Mouse (Mus musculus) intestine, embryonic 14.5 days (tissue): ENCODE data around the gene B4galnt2. TPM values are rescaled to one million over a fixed set of nuclear protein-coding genes. Genes with fewer than 3 reads are reported as not detected.
"Not testable (repeated sequence)": the region's sequence is repeated elsewhere in the genome, so short reads cannot be mapped to it uniquely, and the experiment has no call there.

ENCODE experiments used
- ATAC-seq: fragments of 200-750 bp; cut with Nextera tagmentation; replicated peaks from 2 replicates; pipeline ENCODE4 v1.8.0; 2017; ENCODE audit warnings: low read depth, moderate number of reproducible peaks, moderate TSS enrichment, moderate library complexity; ENCODE audit not compliant: low FRiP score, low TSS enrichment
- DNase-seq: peaks from one replicate; pipeline ENCODE4 v3.0.0-alpha.2; 2018; ENCODE audit warnings: low spot score
- H3K27ac ChIP-seq: fragments of 300-500 bp; sonication (generic); 2 replicates; pipeline ENCODE4 v1.5.1; 2014; ENCODE audit warnings: low read depth, mild to moderate bottlenecking, control low read depth
- H3K27me3 ChIP-seq: fragments of 300-500 bp; sonication (generic); replicated peaks from 2 replicates; pipeline ENCODE4 v1.6.1; 2014; ENCODE audit warnings: low read length, control low read depth; ENCODE audit not compliant: control insufficient read depth, insufficient read depth
- H3K36me3 ChIP-seq: fragments of 300-500 bp; sonication (generic); 2 replicates; pipeline ENCODE4 v1.6.1; 2014; ENCODE audit warnings: low read length, control low read depth; ENCODE audit not compliant: control insufficient read depth, insufficient read depth
- H3K4me1 ChIP-seq: fragments of 300-500 bp; sonication (generic); replicated peaks from 2 replicates; pipeline ENCODE4 v1.6.1; 2014; ENCODE audit warnings: low read length, control low read depth, mixed read lengths; ENCODE audit not compliant: control insufficient read depth, insufficient read depth
- H3K4me2 ChIP-seq: fragments of 300-500 bp; sonication (generic); 2 replicates; pipeline ENCODE4 v1.6.1; 2014; ENCODE audit warnings: low read length
- H3K4me3 ChIP-seq: fragments of 300-500 bp; sonication (generic); 2 replicates; pipeline ENCODE4 v1.5.1; 2014; ENCODE audit warnings: low read depth, low read length, control low read depth, mixed read lengths
- H3K9ac ChIP-seq: fragments of 300-500 bp; sonication (generic); 2 replicates; pipeline ENCODE4 v1.6.1; 2014; ENCODE audit warnings: mild to moderate bottlenecking, low read length
- H3K9me3 ChIP-seq: fragments of 300-500 bp; sonication (generic); 2 replicates; pipeline ENCODE4 v1.6.1; 2016; ENCODE audit warnings: low read length, control low read depth; ENCODE audit not compliant: control insufficient read depth
- WGBS: fragments of 180-500 bp; shearing (Covaris S2); extraction: QIAGEN DNeasy Blood & Tissue Kit; methylation state at CpG from one replicate; pipeline ENCODE4 v1.1.7; 2014; 5-methylcytosine and 5-hydroxymethylcytosine counted together
- polyA plus RNA-seq: library from polyadenylated mRNA; unstranded; fragments of >200 nt; fragmentation: Nextera tagmentation; extraction: Ambion mirVana; gene quantifications from 2 replicates; pipeline ENCODE4 v1.2.1, GENCODE M21; 2014

B4galnt2 gene
- polyA plus RNA-seq, 1 experiment from 2014 or later, result 26.6 TPM

DNA sequence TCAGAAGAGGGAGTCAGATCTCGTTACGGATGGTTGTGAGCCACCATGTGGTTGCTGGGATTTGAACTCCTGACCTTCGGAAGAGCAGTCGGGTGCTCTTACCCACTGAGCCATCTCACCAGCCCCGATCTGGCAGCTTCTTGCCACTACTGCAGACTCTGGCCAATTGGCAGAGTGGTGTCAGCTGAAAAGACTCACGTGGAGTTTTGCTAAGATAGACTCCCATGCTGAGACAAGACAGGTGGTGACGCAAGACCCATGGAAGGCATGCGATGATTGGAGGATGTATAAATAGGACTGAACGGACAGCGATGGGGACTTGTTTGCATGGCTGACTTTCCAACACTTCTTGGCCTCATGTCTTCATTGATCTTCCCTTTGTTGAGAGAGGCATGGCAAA is 17.5 kb upstream of the B4galnt2 start:
- H3K27ac ChIP-seq, H3K4me3 ChIP-seq, DNase-seq, ATAC-seq, H3K4me2 ChIP-seq, H3K27me3 ChIP-seq, H3K9ac ChIP-seq, H3K9me3 ChIP-seq, H3K4me1 ChIP-seq, H3K36me3 ChIP-seq: not testable (repeated sequence)
- 94% methylated on average over 8 of the region's 10 CpGs for WGBS

DNA sequence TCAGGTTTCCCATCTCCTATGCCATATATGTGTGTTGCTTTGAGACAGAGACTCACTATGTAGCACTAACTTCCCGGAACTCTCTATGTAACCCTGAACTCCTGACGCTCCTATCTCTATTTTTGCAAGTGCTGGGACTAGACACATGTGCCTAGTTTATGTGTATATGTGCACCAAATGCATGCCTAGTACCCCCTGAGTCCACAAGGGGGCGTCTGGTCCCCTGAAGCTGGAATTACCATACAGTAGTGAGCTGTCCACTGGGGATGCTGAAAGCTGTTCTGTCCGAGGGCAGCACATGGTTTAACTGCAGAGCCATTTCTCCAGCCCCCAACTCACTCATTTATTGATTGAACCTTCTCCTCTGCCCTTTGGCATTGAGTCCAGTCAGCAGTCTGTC is 11.7 kb upstream of the B4galnt2 start:
- no peak for DNase-seq
- H3K9me3 ChIP-seq, result peaks cover 4% of the 10 kb centered on the region; the same call in 1 of the 2 replicates
- no peaks in the 10 kb centered on the region for H3K4me1 ChIP-seq
- no peak overlapping the region for H3K4me3 ChIP-seq
- no peaks in the 10 kb centered on the region; the same call in 1 of the 2 replicates for H3K27me3 ChIP-seq
- no peak overlapping the region for H3K4me2 ChIP-seq
- peak overlapping the region; percentile 18; the same call in 1 of the 2 replicates for H3K27ac ChIP-seq
- no peaks in the 10 kb centered on the region for H3K36me3 ChIP-seq
- H3K9ac ChIP-seq, result no peak overlapping the region
- WGBS, result 70% methylated on average over 4 of the region's 4 CpGs
- no peak for ATAC-seq

DNA sequence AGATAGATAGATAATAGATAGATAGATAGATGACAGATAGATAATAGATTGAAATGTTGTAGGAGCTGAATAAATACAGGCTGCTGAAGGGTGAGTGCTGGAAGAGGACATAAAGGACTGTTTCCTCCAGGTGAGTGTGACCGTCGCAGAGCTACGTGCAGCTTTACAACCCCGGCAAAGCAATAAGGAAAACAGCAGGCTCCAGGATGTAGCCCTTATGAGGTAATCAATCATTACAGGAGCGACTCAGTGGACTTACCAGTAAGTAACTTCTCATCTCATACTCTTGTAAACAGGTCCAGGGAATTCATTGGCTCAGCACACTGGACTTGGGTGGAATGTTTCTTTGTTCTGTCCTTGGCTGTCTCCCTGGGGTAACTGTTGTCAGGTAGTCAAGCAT is 11.3 kb upstream of the B4galnt2 start:
- H3K4me3 ChIP-seq, result no peak overlapping the region
- H3K9ac ChIP-seq, result no peak overlapping the region

DNA sequence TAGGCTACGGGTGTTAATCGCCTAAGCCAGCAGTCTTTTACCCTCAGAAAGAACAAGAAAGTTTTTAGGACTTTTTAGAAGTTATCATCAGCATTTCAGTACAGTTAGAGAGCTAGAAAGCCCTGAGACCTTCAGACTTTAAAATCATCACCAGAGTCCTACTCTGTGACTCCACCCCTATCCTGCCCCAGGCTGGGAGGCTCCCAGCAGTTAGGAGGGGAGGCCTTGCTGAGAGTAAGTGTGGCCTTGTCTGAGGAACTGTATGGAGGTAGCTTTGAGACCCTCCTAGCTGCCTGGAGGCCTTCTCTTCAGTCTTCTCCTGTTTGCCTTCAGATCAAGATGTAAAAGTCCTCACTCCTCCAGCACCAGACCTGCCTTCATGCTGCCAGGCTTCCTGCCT is 9.5 kb upstream of the B4galnt2 start:
- Histone ChIP-seq H3K36me3 (no peaks in the 10 kb centered on the region), H3K27ac (peak overlapping the region; percentile 78)
- no peak for ATAC-seq

More for the DNA sequence above, 11.3 kb upstream of the B4galnt2 start:
- Histone ChIP-seq H3K4me1 (no peaks in the 10 kb centered on the region), H3K4me2 (no peak overlapping the region), H3K27ac (peak overlapping the region; percentile 18; the same call in 1 of the 2 replicates), H3K36me3 (no peaks in the 10 kb centered on the region), H3K9me3 (peaks cover 4% of the 10 kb centered on the region; the same call in 1 of the 2 replicates), H3K27me3 (no peaks in the 10 kb centered on the region; the same call in 1 of the 2 replicates)
- DNase-seq (no peak), ATAC-seq (no peak; the same call in 1 of the 2 replicates)
- WGBS, result 71% methylated on average over 5 of the region's 5 CpGs

DNA sequence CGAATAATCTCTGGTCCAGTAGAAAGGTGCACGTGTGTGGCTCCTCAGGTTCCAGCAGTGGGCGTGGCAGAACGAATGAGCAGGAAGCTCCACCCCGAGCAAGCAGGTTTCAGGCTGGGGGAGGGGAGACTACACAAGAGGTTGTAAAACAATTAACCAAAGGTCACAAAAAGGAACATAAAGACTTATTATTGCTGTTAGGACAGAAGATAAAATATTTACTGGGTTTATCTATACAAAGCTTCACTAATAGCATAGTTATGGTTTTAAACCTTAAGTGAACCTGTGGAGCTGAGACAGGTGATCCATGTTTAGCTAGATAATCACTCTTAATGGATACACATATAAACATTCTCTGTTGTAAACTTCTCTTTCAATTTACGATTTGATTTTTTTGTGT is 8.8 kb upstream of the B4galnt2 start:
- not testable (repeated sequence) for H3K9me3 ChIP-seq, H3K4me2 ChIP-seq, ATAC-seq, H3K4me1 ChIP-seq, H3K9ac ChIP-seq, H3K36me3 ChIP-seq, H3K4me3 ChIP-seq, H3K27me3 ChIP-seq, DNase-seq
- 1% methylated on average over 2 of the region's 6 CpGs for WGBS
- peak overlapping the region; percentile 78; the same call in 1 of the 2 replicates for H3K27ac ChIP-seq

More for the DNA sequence above, 9.5 kb upstream of the B4galnt2 start:
- Histone ChIP-seq H3K4me1 (no peaks in the 10 kb centered on the region), H3K9me3 (peaks cover 4% of the 10 kb centered on the region; the same call in 1 of the 2 replicates), H3K4me3 (no peak overlapping the region), H3K4me2 (no peak overlapping the region), H3K27me3 (no peaks in the 10 kb centered on the region; the same call in 1 of the 2 replicates), H3K9ac (no peak overlapping the region)
- whole genome bisulfite sequencing, result 14% methylated on average over 2 of the region's 2 CpGs
- no peak for DNase-seq

DNA sequence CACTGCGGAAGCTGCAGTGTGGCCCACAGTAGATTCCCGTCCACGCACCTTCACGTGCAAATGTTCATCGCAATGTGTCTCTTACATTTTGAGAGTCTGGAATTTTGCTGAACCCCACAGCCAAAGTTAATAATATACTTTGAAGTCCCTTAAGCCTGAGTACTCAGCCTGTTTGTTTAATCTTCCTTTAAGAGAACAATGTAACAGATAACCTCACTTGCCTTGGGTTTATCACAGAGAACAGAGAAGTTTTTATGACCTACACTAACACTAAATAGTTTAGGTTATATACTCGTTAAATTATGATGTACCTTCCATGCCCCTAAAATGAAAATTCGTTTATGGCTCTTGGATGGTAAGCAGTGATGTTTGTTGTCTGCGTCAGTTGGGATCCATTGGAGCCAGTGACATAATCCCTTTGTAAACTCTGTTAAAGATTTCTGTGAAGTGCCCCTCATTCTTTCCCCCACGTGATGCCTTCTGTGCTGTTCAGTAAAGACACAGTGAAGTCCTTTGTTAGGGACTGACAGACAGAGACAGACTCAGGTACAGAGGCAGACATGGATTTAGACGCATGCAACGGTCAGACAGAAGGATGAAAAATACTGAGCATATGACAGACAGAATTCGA is 7.4 kb upstream of the B4galnt2 start:
- no peak overlapping the region for H3K4me3 ChIP-seq
- H3K27me3 ChIP-seq, result peaks cover 7% of the 10 kb centered on the region
- H3K4me2 ChIP-seq, result peak overlapping the region; percentile 21
- WGBS, result 48% methylated on average over 12 of the region's 12 CpGs
- H3K36me3 ChIP-seq, result no peaks in the 10 kb centered on the region
- no peak overlapping the region for H3K9ac ChIP-seq
- no peaks in the 10 kb centered on the region for H3K9me3 ChIP-seq
- H3K27ac ChIP-seq, result peak overlapping the region; percentile 69
- H3K4me1 ChIP-seq, result no peaks in the 10 kb centered on the region
- DNase-seq (no peak), ATAC-seq (peak; percentile 73)

DNA sequence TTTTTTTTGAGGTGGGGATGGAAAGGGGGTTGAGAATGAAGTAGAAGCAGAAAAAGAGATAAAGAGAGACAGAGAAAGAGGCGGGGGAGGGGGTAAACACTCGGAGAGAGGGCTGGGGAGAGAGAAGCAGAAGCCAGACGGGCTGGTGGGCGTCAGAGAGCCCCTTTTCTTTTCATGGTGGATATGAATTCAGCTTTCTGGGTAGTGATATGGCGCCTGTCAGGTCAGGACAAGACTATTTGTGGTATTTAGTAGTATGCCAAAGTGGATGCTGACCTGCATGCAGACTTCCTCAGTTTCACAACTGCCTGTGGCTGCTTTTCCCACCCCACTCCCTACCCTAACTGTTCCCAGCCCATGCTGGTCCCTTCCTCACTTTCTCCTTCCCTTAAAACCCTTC is 1.7 kb upstream of the B4galnt2 start:
- WGBS, result 10% methylated on average over 5 of the region's 5 CpGs
- H3K9me3 ChIP-seq, result no peaks in the 10 kb centered on the region
- ATAC-seq (no peak), DNase-seq (no peak)
- peaks cover 55% of the 10 kb centered on the region for H3K27me3 ChIP-seq
- H3K4me2 ChIP-seq, result no peak overlapping the region; the same call in 1 of the 2 replicates
- H3K4me3 ChIP-seq, result no peak overlapping the region
- H3K36me3 ChIP-seq, result no peaks in the 10 kb centered on the region
- H3K27ac ChIP-seq, result no peak overlapping the region
- H3K9ac ChIP-seq, result no peak overlapping the region
- peaks cover 5% of the 10 kb centered on the region; the same call in 1 of the 2 replicates for H3K4me1 ChIP-seq

DNA sequence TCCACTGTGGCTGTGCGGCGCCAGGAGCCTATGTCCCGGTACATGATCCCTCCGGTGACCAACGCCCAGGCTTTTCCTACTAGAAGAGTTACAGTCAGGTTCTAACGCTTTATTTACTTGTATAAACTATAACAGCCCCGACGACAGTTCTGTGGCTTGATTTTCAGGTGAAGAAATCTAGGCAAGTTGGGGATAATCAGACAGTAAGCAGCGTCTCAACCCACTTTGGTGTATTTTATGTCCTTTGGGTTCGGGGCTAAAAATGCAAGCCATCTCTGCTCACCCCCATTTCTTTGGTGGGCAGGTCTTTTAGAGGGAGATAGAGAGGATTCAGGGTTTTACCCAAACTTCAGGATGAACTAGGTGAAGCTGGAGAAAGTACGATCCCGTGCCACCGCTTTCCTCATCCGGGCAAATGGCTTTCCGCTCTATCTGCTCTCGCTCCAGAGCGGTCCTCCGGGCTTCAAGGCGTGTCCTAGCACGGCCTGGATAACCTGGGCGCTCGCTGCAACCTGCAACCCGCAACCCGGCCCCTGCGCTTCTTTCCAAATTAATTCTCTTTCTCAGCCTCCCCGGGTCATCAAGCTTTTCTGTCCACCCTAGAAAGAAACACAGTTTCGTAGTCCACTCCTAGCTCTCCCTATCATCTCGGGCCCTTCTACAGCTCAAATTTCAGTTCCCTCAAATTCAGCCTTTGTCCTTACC is 467 bp upstream of the B4galnt2 start:
- H3K27ac ChIP-seq, result peak overlapping the region; percentile 71
- 1% methylated on average over 28 of the region's 28 CpGs for WGBS
- H3K9me3 ChIP-seq, result no peaks in the 10 kb centered on the region
- H3K36me3 ChIP-seq, result no peaks in the 10 kb centered on the region
- peak overlapping the region; percentile 39 for H3K4me3 ChIP-seq
- H3K9ac ChIP-seq, result peak overlapping the region; percentile 53
- peak overlapping the region; percentile 45 for H3K4me2 ChIP-seq
- H3K4me1 ChIP-seq, result peaks cover 5% of the 10 kb centered on the region; the same call in 1 of the 2 replicates
- DNase-seq, result peak; percentile 73
- ATAC-seq, result no peak
- peaks cover 58% of the 10 kb centered on the region for H3K27me3 ChIP-seq
